Mouse (Mus musculus): Measurements from ENCODE around the gene Proz.
"Not testable (repeated sequence)": the region's sequence is repeated elsewhere in the genome, so short reads cannot be mapped to it uniquely, and the experiment has no call there.

The Proz gene

DNA sequence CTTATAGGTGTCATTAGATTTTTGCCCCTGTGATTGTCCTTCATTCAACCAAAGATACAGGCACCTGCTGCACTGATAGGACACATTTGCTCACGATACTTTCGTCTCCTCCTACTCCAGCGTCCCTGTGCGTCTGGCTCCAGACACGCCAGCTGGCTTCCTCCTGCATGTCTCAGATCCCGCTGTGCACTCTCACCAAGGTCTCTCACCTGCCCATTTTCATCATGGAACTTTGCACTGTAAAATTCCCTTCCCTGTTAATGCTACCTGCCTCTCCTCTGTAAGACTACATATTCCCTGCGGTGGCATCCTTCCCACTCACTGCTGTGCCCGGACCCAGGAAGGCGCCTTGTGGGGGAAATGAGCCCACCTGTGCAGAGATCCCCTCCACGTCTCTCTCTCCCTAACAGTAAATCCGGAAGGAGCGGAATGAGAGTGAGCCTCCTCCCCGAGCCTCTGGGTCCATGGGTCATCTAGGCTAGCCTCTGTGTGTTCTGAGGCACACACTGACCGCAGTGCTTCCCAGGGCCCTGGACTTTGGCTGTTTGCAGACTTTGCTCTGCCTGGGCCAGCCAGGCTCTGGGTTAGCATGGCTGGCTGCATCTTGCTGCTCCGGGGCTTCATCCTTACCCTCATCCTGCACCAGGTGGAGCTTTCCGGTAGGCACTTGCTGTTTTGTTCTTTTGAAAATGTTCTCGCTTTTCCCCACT is at the start of gene Proz:
Proz (plus strand) TSS at position 474 of the 710 bp plus-strand sequence.
- DNase-seq (ENCODE audit: low read depth) = no peak

DNA sequence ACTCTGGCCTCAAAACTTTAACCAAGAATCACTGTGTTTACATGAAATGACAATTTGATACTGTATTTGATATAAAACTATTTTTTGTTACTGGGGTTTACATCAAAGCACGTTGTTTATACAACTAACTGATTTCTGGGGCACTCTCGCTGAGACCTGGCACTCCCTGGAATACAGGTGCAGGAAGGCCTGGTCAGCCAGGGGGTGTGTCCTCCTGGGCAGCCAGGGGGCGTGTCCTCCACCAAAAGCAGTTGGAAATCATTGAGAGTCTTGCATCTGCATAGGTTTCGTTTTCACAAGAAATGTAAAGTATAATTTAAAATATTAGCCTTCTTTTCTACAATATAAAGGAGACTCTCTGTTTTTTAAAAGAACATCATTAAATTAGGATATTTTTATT is 41.2 kb upstream of the Proz start:
- DNase-seq (ENCODE audit: low read depth) = no peak

DNA sequence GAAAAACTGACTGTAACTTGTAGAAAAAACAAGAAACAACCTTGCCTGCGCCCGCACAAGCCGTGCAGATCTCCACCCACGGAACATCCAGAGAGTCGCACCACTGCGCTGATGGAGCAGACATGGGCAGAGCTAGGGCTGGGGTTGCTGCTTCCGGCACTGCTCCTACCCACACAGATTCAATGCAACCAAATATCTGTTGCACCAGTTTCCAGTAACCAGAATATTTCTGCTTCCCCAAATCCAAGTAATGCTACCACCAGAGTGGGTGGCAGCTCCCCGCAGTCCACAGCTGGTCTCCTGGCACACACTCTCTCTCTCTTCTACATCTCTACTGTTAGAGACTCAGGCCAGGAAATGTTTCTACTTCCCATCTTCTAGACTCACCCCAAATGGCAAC is 38.9 kb upstream of the Proz start:
- DNase-seq (ENCODE audit: low read depth) = no peak

DNA sequence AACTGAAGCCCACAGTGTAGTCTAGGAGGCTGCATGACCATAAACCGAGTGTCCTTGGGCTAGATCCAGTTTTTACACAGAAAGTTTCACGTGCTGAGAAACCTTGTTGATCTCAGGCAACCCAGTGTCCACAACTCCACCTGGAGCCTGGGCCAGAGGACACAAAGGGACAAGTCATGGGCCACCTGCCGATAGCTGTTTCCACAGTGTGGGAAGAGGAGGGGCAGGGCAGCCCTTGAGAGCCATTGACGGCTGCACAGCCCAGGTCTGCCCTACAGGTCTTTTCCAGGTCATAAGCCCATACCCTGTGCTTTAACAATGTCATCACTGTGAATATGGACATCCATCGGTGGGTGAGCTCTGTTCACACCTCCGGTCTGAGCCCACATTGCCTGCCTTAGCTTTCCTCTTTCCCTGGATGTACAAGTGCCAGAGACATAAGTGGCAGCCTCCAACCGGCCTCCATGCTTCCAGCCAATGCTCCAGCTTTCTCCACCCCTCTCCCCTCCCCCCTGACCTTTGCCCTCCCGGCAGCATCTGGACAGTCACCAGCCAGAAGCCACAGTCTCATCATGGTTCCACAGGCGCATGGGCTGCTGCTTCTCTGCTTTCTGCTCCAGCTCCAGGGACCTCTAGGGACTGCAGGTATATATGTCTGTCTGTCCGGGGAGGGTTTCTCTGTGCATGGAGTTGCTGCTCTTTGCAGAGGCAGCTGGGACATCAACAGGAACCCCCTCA is 35.1 kb upstream of the Proz start, which contains the start of gene F7:
F7 (plus strand) TSS at position 548 of the 738 bp plus-strand sequence.
- DNase-seq (ENCODE audit: low read depth) = no peak

DNA sequence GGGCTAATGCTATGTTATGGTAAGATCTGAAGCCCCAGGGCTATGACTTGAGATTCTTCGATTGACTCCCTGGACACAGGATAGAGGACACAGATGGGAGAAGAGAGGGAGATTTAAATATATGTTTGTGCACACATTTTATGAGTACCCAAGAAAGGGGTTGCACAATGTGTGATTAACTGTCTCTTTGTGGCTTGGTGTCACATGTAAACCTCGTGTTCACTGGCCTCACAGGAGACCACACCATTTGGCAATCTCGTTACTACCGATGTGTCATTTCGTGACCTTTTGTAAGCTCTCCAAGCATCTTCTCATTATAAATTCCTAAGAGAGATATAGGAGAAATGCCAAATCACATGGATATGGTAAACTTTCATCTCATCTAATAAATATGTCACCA is 33.1 kb upstream of the Proz start:
- DNase-seq (ENCODE audit: low read depth) = no peak

DNA sequence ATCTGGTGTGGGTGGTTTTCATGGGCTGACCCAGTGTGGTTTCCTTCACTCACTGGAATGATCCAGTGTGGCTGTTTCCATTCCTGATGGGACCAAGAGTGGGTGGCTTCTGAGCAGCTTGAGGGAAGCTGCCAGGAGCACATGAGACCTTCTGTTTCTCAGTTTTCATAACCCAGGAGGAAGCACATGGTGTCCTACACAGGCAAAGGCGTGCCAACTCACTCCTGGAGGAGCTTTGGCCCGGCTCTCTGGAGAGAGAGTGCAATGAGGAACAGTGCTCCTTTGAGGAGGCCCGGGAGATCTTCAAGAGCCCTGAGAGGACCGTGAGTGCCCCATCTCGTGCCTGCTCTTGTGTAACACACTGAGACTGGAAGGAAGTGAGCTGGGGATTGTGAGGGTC is 32.2 kb upstream of the Proz start:
- no peak for DNase-seq (ENCODE audit: low read depth)

DNA sequence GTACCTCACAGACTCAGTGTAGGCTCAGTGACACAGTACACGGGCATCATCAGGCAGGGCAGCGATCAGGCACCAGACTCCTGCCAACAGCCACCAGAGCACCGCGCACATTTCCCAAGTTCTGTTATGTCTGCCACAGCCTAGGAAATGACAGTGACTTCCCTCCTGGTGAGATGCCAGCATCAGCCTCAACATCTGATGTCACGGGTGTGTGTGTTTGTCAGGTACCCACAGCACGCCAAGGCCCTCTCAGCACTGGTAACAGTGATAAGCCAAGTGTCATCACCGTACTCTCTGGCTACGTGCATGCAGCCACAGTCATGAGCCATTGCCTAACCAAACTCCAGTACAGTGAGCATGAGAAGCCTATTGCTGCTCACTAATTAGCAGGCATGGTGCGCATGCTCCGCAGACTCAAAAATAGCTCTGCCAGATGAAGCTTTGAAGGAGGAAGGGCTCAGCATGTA is 24.3 kb upstream of the Proz start:
- no peak for DNase-seq (ENCODE audit: low read depth)

DNA sequence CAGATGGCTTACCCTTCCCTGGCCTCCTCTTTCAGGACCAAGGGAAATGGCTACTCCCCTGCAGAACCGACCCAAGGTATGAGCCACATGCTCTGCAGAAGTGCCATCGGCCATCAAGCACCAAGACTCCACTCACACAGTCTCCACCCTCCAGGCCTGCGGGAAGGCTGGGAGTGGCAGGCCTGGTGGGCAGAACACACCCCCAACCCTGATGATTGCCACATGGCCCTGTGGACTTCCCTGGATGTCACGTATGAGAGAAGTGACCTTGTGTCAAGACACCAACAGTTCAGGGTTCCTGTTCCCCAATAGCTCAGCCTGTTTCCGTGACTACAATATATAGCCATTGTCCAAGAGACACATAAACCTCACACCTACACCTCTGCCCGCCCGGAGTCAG is 23.7 kb upstream of the Proz start, which contains the start of gene F10:
F10 (plus strand) TSS at position 294 of the 400 bp plus-strand sequence.
- DNase-seq (ENCODE audit: low read depth) = no peak

DNA sequence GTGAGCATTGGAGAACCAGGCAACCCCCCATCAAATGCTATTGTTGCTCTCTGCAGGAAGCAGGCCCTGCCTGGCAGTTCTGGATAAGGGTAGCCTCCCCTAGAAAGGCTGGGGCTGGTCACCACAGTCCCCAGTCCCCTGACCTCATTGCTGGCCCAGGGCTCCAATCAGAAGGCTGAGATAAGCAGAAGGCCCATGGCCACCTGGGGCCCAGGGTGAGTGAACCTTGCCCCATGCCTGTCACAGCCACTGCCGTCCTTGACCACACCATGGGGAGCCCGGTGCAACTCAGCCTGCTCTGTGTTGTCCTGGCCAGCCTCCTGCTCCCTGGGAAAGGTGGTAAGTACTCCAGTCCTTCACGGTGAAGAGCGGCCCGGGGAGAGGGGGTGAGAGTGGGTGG is 23.1 kb upstream of the Proz start:
- no peak for DNase-seq (ENCODE audit: low read depth)

DNA sequence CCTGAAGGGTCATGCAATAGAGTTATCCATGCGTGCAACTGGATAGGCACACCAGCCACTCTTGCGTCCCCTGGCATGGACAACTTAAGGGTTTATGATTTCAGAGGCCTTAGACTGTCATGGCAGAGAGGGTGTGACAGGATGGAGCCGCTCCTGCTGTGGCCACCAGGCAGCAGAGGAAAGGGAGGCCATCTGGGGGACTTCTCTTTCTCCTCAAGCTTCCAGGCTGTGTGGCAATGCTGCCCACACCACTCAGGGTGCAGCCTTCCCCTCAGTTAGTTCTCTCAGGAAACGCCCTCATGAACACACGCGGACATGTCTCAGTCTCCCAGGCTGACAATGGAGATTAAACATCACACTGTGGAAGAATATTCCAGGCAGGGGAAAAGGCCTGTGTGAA is 21.7 kb upstream of the Proz start:
- DNase-seq (ENCODE audit: low read depth) = no peak

DNA sequence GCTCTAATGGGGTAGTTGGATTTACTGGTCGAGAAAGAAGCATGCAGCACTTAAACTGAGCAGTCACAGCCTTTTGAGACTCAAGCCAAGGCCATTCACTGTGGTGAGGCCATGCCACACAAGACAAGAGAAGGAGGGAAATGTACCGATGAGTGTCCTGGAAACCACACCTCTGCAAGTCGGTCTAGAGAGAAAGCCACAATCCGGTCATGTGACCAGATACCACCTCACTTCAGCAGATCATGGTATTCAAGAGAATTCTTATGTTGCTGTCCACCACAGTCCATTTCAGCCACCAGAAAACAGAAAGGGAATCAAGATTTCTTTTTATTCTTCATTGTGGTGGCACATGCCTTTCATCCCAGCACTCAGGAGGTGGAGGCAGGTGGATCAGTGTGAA is 19.3 kb upstream of the Proz start:
- no peak for DNase-seq (ENCODE audit: low read depth)

DNA sequence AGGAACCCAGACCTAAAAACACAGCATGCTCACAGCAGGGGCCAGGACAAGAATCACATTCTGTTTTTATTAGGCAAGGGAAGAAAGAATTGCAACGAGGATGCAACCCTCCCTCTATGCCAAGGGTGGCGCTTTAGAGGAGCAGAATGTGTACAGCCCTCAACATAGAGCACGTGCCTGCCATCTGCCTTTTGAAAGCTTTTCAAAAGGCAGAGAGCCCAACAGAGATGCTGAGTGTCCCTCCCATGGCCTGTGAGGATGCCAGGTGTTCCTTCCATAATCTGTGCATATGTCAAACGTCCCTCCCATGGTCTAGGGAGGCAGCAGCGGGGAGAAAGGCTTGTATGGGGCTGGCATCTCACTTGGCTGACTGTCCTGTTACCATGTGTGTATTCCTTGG is 13.1 kb upstream of the Proz start:
- no peak for DNase-seq (ENCODE audit: low read depth)

DNA sequence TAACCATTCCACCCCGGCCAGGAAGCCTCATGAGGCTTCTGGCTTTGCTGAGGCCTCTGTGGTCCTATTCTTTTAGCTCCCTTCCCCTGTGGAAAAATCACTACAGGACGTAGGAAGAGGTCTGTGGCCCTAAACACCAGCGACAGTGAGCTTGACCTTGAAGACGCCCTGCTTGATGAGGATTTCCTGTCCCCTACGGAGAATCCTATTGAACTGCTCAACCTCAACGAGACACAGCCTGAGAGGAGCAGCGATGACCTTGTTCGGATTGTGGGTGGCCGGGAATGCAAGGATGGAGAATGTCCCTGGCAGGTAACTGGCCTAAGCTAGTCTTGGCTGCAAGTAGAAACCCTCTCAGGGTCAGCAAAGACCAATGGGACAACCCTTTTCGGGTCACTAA is 10.2 kb upstream of the Proz start:
- DNase-seq (ENCODE audit: low read depth) = no peak

DNA sequence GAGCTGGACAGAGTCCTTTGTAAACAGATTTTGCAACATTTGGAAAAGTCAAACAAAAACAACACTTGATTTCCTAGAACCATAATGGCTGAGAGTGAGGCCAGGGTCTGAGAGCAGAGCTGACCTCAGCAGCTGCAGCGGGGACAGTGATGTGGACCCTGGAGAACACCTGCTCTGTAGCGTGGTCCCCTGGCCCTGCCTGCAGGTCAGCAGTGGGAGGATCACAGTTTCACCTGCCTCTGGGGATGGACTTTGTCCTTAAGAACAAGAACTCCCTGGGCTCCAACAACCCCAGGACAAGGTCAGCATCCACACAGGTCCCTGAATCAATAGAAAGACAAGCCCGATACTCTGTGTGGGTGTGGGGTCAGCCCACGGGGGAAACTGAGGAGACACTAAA is 3.4 kb upstream of the Proz start:
- DNase-seq (ENCODE audit: low read depth) = no peak

DNA sequence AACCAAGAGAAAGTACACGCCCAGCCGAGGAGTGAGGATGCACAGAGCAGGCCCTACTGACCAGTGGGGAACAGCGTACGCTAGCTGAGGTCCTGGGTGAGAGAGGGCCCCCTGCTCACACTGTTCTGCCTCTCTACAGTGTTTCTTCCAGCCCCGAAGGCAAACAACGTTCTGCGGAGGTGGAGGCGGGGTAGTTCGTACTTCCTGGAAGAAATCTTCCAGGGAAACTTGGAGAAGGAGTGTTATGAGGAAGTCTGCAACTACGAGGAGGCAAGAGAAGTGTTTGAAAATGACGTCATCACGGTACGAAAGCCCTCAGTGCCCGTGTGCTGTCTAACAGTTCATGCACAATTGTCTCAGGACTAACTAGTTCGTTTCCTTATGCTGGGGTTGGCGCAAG is 2.4 kb downstream of the Proz start:
- DNase-seq (ENCODE audit: low read depth) = no peak

DNA sequence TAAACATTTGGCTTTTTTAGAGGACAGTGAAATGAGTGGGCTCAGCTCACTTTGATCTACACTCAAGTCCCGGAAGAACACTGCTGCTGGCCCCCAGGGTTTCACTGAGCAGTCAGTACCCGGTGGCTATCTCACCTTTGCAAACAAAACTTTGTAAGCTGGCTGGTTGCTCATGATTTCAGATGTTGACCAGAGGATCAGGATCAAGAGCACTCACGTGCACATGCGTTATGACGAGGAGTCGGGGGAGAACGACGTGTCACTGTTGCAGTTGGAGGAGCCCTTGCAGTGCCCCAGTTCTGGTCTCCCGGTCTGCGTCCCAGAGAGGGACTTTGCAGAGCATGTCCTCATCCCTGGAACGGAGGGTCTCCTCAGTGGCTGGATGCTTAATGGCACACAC is 12.5 kb downstream of the Proz start:
- DNase-seq (ENCODE audit: low read depth) = no peak

DNA sequence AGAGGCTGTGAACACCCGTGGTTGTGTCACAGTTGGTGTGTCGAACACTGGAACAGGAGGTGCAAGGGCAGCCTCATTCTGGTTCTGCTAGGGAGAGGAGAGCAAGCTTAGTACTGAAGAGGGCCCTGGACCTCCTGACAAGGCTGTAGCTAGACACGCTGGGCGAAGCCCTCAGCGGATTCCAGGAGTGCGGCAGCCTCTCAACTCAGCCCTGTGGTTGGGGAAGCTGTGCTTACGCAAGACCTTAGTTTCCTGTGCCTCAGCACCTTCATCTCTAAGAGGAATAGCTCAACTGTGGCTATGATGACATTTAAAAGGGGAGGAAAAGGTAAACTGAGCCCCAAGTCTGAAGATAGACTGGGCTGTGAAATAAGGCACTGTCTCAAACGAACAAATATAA is 14.3 kb downstream of the Proz start:
- DNase-seq (ENCODE audit: low read depth) = no peak

DNA sequence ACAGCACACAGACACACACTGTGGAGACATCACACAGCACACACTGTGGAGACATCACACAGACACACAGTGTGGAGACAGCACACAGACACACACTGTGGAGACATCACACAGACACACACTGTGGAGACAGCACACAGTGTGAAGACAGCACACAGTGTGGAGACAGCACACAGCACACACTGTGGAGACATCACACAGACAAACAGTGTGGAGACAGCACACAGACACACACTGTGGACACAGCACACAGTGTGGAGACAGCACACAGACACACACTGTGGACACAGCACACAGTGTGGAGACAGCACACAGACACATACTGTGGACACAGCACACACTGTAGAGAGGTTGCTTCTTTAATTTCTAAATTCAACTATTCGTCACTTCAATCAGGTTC is 14.9 kb downstream of the Proz start:
- DNase-seq (ENCODE audit: low read depth) = not testable (repeated sequence)

DNA sequence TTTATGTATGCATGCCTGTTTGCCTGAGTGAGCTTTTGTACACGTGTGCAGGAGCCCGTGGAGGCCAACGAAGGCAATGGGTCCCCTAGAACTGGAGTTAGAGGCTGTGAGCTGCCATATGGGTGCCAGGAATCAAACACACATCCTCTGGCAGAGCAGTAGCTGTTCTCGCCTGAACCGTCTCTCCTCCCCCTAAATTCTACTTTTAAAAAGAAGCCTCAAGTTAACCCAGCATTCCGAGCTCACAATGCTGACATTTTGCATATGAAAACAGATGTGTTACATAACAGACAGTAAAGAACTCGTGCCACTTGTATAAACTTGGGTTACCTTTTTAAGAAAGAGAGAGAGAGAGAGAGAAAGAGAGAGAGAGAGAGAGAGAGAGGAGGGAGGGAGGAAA is 16.8 kb downstream of the Proz start:
- DNase-seq (ENCODE audit: low read depth) = no peak

DNA sequence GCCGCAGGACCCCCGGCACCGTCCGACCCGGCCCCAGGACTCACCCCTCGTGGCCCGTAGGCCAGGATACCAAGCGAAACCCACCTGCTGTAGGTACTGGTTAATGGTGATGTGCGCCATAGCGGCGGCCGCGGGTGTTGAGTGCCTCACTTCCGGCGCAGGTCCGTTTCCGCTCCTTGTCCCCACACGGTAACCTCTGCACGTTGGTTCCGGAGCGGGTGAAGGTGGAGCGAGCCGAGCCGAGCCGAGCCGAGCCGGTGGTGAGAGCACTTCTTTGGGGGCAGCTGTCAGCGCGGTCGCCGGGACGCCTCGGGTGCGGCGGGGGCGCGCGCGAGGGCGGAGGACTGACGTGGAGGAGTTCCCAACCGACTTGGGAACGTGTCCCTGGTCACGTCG is 44.0 kb downstream of the Proz start:
- peak; percentile 89 for DNase-seq (ENCODE audit: low read depth)

DNA sequence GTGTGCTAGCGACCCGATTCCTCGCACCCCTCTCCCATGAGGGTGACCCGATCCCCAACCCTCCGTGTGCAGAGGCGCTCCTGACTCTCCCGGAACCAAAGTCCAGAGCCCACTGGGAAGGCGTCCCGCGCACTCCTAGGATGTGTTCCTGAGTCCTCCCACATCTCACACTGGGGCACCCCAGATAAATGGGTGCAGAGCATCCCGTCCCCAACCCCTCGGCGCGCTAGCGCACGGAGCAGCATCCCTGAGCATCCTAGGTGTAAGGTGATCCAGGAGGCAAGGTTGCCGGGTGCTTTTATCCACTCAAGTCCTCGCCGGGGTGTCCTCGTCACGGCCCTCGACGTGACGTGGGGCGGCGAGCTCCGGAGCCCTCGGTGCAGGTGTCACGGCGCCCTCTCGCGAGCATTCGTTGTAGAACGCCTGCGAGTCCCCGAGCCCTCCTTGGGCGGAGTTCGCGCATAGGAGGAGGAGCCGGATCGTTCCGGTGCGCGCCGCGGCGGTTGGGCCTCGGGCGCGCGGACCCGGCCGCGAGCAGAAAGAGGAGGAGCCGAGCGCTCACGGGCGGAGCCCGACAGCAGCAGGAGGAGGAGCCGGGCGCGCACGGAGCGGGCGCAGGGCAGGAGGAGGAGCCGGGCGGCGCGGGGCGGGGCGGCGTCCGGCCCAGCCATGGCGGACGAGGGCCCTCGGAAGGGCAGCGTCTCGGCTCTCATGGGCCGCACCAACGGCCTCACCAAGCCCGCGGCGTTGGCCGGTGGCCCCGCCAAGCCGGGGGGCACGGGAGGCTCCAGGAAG is 44.6 kb downstream of the Proz start, which contains the start of the genes Pcid2 and Cul4a:
Pcid2 (minus strand) TSS at position 373 of the 795 bp plus-strand sequence.
Cul4a (plus strand) TSS at position 535 of the 795 bp plus-strand sequence.
- DNase-seq (ENCODE audit: low read depth) = peak; percentile 96

DNA sequence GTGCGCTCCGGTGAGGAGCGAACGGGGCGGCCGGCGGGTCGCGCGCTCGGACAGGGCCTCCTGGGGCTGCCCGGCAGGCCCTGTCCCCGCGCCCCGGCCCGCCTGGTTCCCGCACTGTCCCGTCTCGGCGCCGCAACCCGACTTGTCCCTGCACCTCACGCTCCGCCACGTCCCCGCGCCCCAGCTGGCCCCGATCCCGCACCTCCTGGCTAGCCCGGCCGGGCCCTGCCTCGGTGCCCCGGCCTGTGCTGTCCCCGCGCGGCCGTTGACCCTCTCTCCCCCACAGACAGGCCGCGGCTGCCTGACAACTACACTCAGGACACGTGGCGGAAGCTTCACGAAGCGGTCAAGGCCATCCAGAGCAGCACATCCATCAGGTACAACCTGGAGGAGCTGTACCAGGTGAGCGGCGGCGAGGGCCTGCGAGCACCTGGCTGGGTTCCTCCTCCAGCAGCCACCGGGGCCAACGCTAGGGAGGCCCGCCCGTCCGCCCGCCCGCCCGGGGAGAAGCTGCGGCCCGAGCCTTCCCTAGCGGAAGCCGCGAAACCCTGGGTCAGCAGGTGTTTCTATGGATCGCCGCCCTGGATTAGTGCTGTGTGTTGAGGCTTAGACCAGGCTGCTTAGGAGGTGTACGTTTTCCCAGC is 45.3 kb downstream of the Proz start:
- no peak for DNase-seq (ENCODE audit: low read depth)
